Mouse (Mus musculus): ENCODE measurements around the gene Dyrk1b.
"Not testable (repeated sequence)": the region's sequence is repeated elsewhere in the genome, so short reads cannot be mapped to it uniquely, and the experiment has no call there.

Dyrk1b gene

DNA sequence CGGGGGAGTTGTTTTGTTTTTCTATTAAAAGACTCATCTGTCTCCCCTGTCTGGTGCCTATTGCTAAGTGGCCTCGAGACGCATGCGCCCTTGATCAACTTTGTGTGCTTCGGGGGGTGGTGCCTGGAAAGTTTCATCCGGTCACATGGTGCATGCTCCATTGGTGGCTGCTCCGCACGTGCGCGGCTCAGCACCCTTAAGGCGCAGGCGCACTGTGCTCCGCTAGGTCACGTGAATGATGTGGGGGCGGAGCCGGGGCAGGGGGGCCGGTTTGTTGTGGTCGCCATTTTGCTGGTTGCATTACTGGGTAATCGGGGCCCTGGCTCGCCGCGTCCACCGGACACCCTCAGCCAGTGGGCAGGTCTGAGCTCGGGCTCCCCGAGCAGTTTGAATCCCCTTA, at the start of gene Dyrk1b:
Gene Dyrk1b, plus strand, starts transcription at position 242 of the 400 bp plus-strand sequence.
- peak; percentile 99 for DNase-seq

DNA sequence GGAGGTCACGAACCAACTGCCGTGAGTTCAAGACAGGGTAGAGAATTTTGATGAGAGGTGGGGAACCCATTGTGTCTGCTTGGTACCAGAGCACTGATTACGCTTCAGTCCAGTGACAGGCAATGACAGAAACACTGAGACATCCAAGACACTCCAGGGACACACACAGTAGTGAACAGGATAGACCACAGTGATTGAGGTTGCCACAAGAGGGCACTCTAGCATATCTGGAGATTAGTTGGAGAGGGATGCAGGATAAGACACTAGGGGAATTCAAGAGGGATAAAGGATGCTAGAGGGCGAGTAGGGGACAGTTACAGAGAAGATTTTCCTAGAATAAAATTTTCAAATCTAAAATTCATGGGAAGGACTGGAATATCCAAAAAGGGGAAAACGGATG, 41.7 kb upstream of the Dyrk1b start:
- DNase-seq: peak; percentile 37

DNA sequence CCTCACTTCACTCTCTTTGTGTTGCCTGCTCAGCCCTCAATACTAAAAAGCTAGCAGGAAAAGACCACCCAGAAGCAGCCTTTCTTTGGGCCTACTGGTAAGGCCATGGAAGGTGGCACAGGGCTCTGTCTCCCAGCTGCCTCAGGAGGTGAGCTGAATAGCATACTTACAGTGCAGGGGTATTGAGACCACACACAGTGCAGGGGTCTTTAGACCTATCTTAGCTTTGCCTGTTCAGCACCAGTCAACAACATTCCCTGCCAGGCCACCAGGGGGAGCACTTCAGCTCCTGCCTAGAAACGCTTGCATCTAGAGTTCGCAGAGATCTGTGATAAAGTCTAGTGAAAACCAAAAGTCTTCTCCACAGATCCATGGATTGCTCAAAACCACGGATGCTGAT, 31.0 kb upstream of the Dyrk1b start:
- peak; percentile 58 for DNase-seq

DNA sequence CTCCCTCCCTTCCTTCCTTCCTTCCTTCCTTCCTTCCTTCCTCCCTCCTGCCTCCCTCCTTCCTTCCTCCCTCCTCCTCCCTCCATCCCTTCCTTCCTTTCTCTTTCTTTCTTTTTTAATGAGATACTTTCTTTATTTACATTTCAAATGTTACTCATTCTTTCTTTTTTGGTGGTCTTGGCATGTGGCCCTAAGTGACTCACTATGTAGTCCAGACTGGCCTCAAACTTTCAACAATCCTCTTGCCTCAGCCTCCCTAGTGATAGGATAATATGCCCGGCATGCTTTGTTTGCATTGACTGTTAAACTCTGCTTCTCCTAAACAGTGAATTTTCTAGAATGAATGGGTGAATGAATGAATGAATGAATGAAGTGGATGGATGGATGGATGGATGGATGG, 29.4 kb upstream of the Dyrk1b start:
- DNase-seq: no peak

DNA sequence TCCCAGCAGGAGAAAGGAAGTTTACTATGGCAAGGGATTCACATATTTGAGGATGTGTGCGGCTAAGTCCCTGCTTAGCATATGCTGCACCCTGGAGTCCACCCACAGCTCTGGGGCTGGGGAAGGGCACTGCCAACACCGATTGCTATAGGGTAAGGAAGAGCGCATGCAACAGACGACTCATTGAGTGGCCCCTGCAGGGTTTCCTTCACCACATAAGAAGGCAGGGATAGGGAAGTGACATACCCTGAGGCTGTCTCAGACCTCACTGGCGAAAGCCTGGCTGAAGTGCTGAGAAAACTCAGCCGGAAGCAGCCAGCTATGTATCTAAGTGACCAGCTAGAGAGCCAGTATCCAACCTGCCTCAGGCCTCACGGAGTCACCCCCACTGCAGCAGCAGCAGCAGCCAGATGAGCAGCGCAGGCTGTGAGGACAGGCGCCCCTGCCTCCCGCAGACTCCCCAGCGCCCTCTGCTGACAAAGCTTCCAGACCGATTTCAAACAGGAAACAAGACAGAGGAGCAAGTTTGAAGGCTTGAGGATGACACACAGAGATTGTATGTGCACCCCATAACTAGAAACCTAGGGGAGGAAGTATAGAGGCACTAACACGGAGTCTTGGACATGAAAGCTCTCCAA, 27.6 kb upstream of the Dyrk1b start:
- DNase-seq: peak; percentile 41

DNA sequence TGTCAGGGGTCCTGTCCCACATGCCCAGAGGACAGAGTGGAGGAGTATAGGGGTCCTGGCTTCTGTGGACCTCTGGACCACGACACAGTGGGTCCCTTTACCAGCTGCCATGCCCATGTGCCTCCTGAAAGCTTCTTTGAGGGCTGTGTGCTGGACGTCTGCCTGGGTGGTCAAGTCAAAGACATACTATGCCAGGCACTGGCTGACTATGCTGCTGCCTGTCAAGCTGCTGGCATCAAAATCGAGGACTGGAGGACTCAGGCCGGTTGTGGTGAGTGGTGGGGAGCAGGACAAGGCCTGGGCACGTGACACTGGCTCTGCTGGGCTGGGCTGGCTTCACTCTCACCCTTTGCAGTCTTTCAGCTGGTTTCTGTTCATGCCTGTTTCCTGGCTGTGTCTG, 25.7 kb upstream of the Dyrk1b start:
- DNase-seq: not testable (repeated sequence)

DNA sequence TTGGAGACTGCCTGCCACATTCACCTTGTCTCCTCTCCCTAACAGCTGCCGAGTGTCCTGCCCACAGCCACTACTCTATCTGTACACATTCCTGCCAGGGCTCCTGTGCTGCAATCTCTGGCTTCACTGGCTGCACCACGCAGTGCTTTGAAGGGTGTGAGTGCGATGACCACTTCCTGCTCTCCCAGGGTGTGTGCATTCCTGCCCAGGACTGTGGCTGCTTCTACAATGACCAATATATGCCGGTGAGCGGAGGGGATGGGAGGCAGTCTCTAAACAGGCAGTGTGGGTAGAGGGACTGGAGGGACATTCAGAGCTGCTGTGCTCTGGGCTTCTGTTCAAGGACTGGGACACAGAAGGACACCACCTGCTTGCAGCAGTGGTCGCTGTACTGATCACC, 20.0 kb upstream of the Dyrk1b start:
- DNase-seq: no peak

DNA sequence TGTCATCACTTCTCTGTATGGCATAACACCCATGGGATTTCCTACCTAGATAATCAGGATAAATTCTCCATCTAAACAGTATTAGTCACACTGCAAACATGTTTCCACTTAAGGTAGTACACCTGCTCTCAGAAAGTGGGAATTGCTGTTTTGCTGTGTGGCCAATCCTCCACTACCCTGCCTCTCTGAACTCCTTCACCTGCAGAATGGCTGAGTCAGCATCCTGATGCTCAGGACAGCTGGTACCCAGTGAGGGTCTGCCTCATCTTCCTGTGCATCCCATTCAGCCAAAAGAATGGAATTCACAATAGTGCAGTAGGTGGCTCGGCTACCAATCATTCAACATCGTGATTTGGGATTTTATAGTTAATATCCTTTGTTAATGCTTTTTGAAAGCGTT, 19.4 kb upstream of the Dyrk1b start:
- no peak for DNase-seq

DNA sequence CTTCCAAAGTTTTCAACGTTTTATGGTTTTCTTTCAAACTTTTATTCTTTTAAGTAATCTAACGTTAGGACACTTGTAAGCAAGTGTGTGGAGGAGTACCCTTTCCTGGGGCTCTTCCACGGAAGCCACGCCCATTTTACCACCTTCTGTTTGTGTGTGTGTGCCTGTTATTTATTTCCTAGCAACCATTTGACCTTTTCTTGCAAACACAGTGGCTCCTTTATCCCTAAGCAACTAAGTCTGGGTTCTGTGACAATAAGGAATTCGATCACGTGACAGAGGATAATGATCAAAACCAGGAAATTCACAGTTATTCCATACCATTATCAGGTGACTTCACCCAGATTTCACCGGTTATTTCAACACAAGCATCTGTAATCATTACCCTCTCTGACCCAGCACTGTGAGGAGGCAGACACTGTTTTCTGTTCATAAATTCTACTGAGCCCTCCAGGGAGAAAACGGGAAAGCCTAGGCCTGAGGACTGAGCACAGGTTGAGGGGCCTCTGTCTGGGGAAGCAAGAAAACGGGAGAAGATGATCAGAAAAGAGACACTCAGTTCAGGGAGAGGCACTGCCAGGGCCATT, 18.0 kb upstream of the Dyrk1b start:
- DNase-seq: no peak

DNA sequence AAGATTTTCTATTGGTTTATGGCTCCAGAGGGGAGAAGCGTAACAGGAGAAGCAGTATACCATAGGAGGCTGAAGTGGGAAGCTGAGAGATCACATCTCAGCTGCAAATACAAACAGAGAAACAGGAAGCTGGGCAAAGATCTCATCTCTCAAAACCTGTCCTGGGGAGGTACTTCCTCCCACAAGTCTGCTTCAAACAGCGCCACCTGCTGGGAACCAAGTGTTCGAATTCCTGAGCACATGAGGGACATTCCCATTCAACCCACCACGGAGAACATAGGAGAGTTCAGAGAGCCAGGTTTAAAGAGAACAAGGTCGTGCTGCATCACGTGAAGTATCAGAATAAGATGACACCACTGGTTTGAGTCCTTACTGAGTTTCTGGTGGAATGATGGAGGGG, 13.9 kb upstream of the Dyrk1b start:
- DNase-seq: no peak

DNA sequence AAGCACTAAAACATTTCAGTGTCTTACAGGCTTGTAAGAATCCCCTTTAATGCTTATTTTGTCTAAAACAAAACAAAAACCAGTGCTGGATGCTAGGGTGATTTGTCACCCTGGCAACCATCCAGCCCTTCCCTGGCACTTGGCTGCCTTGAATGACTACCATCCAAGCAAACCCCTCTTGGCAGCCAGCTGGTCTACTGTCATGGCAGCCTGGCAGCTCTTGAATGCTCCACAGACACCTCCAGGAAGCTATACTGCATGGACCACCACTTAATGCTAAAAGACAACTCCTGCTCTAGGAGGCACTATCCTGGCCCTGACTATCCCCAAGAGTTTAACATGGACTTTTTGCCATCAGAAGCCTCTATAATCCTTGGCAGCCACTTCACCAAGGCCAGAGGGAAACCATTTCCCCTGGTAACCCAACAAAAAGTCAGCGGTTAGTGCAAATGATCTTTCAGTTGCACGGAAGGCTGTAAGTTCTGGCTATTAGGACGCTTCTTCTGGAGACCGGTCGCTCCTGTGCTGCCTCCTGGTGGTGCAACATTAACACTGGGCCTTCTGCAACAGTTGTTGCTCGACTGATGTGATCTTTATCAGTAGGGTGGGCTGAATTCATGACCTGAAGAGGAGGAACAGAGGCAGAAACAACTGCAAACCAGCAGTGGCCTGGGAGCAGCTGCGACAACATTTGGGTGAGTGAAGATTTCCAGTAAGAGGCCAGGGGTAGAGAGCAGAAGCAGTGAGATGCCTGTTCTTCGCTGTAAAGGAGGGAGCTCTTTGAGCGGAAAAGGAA, 10.8 kb upstream of the Dyrk1b start:
- DNase-seq: peak; percentile 75

DNA sequence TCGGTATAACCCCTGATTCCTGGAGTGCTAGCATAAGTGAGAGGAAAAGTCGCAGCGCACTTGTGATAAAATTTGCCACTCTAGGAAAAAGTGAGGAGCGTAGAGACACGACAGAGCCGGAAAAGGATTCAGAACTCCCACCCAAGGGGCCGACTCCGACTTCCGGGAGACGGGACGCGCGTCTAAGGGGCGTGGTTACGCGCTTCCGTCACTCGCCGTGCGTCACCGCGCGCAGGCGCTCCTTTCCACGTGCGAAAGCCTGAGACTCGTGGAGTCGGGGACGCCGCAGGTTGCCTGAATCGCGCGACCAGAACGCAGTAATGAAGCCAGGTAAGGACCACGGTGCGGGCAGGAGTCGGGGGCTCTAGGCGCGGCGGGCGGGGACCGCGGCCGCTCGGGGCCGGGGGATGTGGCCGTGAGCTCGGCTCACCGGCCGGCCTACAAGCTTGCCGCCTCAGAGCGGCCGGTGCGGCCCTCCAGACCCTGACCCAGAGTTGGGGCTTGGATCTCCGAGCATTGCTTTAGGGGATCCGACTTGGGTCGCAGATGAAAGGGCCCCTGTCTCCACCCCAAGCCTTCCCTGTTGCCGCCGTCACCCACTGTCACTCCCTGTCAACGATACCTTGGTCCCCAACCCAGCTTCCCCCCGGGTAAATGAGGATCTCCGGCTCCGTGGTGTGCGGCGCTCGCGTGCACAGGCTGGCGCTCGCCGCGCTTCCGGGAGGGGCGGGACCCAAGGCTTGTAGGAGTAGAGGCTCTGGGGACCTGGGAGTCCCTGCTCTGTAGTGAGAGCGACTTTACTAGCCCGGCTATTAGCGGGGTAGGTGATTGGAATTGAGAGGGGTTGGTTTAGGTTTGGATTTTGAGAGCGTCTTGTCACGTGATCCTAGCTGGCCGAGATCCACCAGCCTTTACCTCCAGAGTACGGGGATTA, 9.5 kb upstream of the Dyrk1b start, which contains the start of gene Fbl:
Gene Fbl, plus strand, starts transcription at position 222 of the 934 bp plus-strand sequence.
- peak; percentile 92 for DNase-seq

DNA sequence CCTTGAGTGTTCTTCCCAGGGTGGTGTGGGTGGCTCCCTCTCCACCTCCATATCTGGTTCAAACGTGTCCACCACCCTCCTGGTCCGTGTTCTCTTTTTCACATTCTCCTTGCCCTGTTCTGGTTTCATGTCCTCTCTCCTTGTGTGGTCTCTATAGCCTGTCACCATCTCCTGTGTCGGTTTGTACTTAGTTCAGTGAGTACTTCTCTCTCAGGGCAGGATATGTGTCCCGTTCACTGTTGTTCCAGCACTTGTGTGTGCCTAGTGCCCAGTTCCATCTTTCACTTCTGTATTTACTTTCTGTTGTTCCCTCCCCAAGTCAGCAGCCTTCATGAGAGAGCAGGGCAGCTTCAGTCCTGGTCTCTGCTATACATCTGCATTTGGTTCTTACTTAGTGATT, 3.9 kb upstream of the Dyrk1b start:
- no peak for DNase-seq

DNA sequence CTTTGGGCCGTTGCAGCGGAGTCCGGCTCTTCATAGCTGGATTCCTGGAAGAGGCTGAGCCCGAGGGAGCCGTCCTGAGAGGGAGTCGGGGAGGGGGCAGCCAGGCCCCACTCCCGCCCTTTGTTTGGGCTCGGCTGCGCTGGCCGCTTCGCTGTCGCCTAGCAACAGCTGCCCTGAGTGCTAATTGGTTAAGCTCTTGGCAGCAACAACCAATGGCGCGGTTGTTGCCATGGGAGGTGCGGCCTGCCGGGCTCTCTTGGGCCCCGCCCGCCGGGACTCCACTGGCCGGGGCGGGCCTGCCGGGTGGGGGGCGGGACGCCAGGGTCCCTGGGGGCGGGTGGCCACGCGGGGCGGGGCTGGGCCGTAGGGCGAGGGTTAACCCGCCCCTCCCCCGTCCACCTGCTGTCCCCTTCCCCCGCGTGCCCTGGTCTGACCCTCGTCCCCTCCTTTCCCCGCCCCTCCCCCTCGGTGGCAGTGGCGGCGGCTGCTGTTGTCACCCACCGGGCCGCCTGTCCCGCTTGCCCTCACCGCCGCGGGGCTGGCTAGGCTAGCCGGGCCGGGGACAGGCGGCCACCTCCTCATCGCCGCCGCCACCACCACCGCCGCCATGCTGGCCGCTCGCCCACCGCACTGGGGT, 590 bp downstream of the Dyrk1b start:
- DNase-seq: peak; percentile 96

DNA sequence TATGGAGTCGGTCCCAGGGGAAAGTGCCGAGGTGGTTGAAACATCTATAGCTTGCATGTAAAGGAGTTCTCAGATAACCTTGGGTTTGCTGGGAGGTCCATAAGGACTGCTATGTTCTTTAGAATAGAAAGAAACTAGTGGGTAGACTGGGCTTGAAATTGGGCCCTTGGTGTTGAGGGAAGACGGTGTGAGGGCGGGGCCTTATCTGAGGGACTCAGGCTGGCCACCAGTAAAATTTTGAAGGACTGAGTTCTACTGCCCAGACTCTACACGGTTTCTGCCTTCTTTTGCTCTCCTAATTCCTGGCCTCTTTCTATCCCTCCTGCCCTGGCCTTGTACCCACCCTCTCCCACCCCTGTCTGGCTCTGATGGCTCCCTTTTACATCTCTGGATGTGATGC, 1.6 kb downstream of the Dyrk1b start:
- no peak for DNase-seq

DNA sequence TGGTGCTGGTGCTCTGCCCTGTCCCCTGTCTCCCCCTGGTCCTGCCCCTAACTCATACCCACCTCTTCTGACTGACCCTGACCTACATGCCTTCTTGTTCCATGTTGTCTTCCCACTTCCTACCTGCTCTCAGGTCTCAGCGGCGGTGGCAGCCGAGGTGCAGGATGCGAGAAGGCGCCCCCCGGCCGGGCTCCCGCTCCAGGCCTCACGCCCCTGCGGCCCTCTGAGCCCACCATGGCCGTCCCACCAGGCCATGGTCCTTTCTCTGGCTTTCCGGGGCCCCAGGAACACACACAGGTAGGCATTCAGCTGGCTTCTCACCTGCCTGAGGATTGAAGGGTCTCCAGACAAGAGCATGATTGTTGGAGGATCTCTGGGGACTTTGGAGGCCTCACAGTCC, 2.1 kb downstream of the Dyrk1b start:
- DNase-seq: no peak

DNA sequence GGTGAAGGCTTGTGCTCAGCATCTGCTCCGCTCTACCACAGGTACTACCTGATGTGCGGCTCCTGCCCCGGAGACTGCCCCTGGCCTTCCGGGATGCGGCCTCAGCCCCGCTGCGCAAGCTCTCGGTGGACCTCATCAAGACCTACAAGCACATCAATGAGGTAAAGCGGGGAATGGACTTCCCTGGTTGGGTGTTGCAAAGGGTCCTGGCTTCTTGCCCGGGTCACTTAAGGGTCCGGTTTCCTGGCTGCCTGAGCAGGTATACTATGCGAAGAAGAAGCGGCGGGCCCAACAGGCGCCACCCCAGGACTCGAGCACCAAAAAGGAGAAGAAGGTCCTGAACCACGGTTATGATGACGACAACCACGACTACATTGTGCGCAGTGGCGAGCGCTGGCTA, 3.1 kb downstream of the Dyrk1b start:
- no peak for DNase-seq

DNA sequence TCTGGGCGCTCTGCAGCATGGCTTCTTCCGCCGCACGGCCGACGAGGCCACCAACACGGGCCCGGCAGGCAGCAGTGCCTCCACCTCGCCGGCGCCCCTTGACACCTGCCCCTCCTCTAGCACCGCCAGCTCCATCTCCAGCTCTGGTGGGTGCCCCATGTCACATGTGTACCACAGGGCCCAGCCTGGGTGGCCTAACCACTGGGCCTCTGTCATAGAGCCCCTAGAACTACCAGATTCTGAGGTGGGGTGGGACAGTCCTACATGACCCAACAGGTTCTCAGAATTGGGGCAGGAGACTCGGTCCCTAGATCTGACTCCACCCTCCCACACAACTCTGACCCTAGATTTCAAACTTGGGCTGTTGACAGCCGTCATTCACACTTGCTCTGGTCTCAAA, 6.6 kb downstream of the Dyrk1b start:
- no peak for DNase-seq

DNA sequence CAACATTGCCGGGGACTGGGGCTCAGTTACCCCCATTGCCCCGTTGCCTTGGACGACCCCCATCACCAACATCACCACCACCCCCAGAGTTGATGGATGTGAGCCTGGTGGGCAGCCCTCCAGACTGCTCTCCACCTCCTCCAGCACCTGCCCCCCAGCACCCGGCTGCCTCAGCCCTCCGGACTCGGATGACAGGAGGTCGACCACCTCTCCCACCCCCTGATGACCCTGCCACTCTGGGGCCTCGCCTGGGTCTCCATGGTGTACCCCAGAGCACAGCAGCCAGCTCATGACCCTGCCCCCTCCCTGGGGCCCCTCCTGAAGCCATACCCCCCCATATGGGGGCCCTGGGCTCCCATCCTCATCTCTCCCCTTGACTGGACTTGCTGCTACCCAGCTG, 7.4 kb downstream of the Dyrk1b start:
- DNase-seq: no peak

DNA sequence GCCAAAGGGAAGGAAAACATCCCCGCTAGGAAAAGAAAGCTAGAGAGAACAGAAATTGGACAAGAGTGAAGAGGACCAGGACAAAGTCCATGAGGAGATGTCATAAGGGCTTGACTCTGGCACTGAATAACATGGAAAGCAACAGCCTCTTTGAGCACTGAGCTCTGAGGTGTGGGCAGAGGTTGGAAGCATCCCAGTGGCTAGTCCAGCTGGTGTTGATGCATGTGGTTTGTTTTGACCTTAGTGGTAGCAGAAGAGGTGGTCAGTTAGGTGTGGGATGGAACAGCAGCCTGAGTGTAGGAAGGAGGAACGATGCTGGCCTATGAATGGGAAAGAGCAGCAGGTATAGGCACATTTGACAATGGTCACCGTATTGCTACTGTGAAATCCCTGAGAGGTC, 12.2 kb downstream of the Dyrk1b start:
- DNase-seq: no peak

DNA sequence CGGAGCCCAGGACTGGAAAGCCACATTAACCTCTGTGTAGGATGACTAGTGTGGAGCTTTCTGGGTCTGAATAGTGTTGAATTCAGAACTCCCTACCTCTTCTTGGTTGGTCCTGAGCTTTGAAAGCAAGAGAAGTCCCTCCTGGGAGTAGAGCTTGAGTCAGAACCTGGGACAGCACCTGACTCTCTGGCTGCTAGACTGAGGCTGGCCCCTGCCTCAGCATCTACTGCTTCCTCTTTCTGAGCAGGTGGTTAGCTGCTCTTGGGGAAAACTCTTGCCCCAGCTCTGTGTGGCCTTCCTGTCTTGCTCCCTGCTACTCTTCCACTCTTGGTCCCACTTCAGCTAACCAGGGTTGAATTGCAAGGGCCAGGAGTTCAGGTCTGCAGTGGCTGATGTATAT, 12.6 kb downstream of the Dyrk1b start:
- DNase-seq: no peak

DNA sequence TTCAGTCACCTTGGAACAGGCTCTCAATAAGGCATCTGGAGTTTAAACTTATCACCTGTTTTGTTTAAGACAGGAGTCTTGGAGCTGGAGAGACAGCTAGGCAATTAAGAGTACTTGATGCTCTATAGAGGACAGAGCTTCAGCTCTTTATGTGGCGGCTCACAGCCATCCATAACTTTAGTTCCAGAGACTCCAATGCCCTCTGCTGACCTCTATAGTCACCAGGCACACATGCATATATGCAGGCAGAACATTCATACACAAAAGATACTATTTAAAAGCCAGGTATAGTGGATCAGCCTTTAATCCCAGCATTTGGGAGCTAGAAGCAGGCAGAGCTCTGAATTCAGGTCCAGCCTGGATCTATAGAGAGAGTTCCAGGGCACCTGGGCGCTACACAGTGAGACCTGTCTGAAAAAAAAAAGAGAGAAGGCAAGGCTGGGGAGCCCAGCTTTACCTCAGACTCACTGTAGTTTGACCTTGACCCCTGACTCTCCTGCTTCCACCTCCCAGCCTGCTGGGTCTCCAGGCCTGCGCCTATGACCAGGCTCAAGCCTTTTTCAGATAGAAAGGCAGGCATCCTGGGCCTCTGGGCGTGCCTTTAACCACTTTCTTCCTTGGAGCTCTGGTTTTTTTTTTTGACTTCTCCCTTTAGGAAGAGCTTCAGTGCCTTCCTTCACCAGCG, 16.3 kb downstream of the Dyrk1b start:
- no peak for DNase-seq
